Mouse (Mus musculus) layer of hippocampus, adult 2 months (tissue): ENCODE data around the gene Kcnq4. TPM values are rescaled to one million over a fixed set of nuclear protein-coding genes. Genes with fewer than 3 reads are reported as not detected.

ENCODE experiments used
- DNase-seq, 2 experiments: peaks; one replicate each; pipeline ENCODE4 v3.0.0; 2022; ENCODE audit warnings: low spot score in 2 of 2
- H3K27ac ChIP-seq: fragments of 200-600 bp; 2 replicates; pipeline ENCODE4 v1.8.1; 2022
- H3K4me3 ChIP-seq: fragments of 200-600 bp; 2 replicates; pipeline ENCODE4 v1.8.1; 2022; ENCODE audit warnings: mild to moderate bottlenecking
- CTCF ChIP-seq: fragments of 200-600 bp; conservative IDR thresholded peaks from 2 replicates; pipeline ENCODE4 v1.8.1; 2022; ENCODE audit warnings: antibody characterized with exemption, mild to moderate bottlenecking, moderate library complexity
- microRNA-seq, 2 experiments: library from miRNA; unstranded; fragments of <30 nt; microRNA quantifications; one replicate each; pipeline ENCODE4 v1.2.0; 2021
- total RNA-seq, 2 experiments: library from RNA; stranded (reverse); gene quantifications; 2 replicates each; pipeline ENCODE4 v1.2.3; 2021

Gene Kcnq4
- total RNA-seq, 2 experiments from 2014 or later, result 4.2 to 4.3 TPM

DNA sequence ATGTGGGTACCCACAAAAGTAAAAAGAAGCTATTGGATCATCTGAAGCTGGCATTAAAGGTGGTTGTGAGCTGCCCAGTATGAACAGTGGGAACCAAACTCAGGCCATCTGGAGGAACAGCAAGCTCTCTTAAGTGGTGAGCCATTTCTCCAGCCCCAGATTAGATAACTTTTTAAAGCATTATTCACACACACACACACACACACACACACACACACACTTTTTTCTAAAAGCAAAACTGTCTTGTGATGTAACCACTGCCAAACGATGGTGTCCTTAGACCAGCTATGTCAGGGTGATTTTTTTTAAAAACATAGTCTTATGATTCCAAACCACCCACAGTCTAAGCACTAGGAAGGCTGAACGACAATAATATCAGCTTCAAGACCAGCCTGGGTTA lies 83.8 kb downstream of the Kcnq4 start:
- no peak for DNase-seq
- TF ChIP-seq CTCF, result no peak
- Histone ChIP-seq H3K4me3 (no peak overlapping the region), H3K27ac (no peak overlapping the region)

DNA sequence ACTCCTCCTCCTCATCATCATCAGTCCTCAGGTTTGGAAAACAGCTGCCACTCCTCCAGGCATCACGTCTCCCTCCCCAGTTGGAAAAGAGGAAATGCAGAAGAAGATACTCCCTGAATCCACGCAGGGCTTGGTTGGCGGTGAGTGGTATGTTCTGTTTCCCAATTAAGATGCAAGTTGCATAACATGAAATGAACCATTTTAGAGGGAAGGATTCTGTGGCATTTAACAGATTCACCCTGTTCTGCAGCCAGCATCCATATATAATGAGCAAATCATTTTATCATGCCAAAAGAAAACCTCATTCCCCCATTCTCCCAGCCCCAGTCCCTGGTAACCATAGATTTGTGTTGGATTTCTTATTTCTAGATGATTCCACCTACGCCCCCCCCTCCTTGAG lies 87.9 kb downstream of the Kcnq4 start:
- Histone ChIP-seq H3K27ac (no peak overlapping the region), H3K4me3 (no peak overlapping the region)
- peak in 1 of 2 experiments; percentile 53 for DNase-seq
- TF ChIP-seq CTCF, result no peak

DNA sequence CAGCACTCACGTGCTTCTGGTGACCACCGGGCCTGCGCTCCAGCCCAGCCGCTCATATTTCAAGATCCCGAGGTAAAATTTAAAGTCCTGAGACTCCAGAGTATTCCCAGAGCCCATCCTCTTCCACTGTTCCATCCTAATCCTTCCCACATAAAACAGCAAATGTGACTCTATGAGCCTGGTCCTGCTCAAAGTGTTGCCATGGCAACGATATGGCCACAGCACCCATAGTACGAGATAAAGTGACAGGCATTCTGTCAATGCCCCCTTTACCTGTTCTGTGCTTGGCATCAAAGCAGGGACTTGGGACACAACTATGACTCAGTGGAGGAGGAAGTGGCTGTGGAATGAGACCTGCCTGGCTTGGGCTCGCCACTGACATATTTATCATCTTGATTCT lies 92.5 kb downstream of the Kcnq4 start:
- no peak for TF ChIP-seq CTCF
- no peak overlapping the region for H3K27ac ChIP-seq
- H3K4me3 ChIP-seq, result no peak overlapping the region
- no peak for DNase-seq

DNA sequence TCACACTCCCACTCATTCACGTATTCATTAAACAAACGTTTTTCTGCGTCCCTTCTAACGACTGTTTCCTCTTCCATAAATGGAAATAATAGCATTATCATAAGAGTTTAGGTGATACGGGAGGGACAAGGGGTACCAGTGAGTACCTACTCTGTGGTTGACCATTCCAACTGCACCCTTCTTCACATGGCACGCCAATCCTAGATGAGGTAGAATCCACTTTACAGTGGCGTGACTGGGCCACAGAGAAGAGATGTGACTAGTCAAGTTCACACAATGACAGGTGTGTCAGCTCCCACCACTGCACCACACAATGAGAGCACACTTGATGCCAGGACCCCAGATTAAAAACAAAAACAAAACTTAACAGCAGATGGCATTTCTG lies 98.2 kb downstream of the Kcnq4 start:
- DNase-seq, result no peak
- H3K4me3 ChIP-seq, result peak overlapping the region; percentile 64
- TF ChIP-seq CTCF, result no peak
- peak overlapping the region; percentile 78 for H3K27ac ChIP-seq

DNA sequence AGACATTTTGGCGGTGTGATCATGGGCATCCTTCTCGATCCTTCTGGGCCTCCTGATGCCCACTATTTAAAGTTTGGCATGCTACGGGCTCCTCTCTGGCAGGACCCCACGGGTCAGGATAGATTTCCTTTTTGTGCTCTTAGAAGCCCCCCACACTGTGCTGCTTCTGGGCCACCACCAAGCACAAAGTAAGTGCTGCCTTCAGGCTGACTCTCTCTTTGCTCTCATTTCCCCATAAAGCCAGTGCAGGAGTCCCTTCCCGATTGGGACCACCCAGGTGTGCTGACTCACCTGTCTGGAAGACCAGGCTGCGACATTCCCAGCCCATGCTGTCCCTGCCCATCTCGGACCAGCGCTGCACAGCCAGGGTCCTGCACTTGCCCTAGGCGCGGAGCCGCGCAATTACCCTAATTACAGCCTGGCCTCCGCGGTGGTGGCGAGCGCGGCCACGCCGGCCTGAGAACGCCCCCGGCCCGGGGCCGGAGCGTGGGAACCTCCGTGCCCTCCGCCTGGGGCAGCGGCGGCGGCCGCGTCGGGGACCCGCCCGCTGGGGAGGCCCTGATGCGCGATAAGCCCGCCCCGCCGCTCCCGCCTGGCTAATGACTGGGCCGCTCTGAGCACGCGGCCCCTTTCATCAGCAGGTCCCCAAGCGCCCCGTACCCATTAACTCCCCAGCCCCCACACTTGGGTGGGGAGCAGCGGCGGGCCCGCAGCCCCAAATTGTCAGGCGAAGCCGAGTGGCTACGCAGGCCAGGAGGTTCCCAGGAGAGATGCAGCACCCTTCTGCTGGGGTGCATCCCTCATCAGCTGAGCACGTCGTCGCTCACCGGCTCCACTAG lies 98.8 kb downstream of the Kcnq4 start:
- TF ChIP-seq CTCF, result no peak
- DNase-seq, result peak; percentile 34 to 49
- peak overlapping the region; percentile 64 for H3K4me3 ChIP-seq
- H3K27ac ChIP-seq, result peak overlapping the region; percentile 78

Small RNA genes within 50 kb of the gene (microRNA-seq; reads per million reads assigned to microRNA genes)
- gene Mir30c-1 (164 to 167 reads per million in 2 experiments), gene Mir30e (0 reads per million in 2 experiments), gene Mir30f (0 reads per million in 2 experiments)

Other genes starting within 250 kb of the Kcnq4 start
- under 1 TPM; 0.27 to 0.33 TPM for gene Slfnl1, start 216.4 kb downstream of the Kcnq4 start, total RNA-seq
- 10 to 100 TPM; 33.5 to 38.4 TPM for gene Ctps, start 178.3 kb downstream of the Kcnq4 start, total RNA-seq
- gene Gm8439, start 159.9 kb downstream of the Kcnq4 start, total RNA-seq, result not detected
- 1 to 10 TPM; 2.0 TPM for gene Cited4, start 82.0 kb downstream of the Kcnq4 start, total RNA-seq
- gene Nfyc, start 83.0 kb upstream of the Kcnq4 start, total RNA-seq, result 10 to 100 TPM; 46.4 to 47.1 TPM
- gene Rims3, start 106.2 kb upstream of the Kcnq4 start, total RNA-seq, result 10 to 100 TPM; 25.9 to 30.0 TPM
- 10 to 100 TPM in 1 of 2 experiments, 1 to 10 TPM in 1; 9.4 to 12.6 TPM for gene Exo5, start 176.4 kb upstream of the Kcnq4 start, total RNA-seq
- gene Zfp69, start 203.1 kb upstream of the Kcnq4 start, total RNA-seq, result 1 to 10 TPM; 1.5 to 1.7 TPM